Mouse (Mus musculus): ENCODE measurements around the gene Tpx2.

DNA sequence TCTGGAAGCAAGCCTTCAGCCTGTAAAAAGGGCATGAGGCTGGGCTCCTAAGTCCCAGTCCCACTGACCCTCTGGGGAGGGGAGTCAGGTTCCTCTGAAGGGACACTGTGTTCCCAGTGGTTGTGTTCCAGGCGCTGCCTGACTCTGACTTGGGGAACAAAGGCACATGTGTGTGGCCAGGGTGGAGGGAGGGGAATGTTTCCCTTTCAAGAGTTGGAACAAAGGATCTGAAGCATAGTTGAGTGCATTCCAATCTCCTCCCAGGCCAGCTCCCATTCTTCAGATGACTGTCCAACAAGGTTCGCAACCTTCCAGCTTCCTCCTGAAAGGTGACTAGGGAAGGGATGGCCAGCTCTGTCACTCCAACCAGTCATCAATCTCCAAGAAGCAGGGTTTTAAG is 27.4 kb upstream of the Tpx2 start:
- TF ChIP-seq CTCF (IDR thresholded peaks at IDR 0.05; ENCODE audit: borderline replicate concordance, extremely low read depth, insufficient read depth, insufficient read length) (no peak), POLR2A (IDR thresholded peaks at IDR 0.05; ENCODE audit: borderline replicate concordance, extremely low read depth, insufficient read depth, insufficient read length, poor library complexity, severe bottlenecking) (no peak)

Measured in brain, embryonic 14.5 days (tissue).